Mouse (Mus musculus) C2C12 (cell line): ENCODE measurements around the gene Edf1. TPM values are rescaled to one million over a fixed set of nuclear protein-coding genes. Genes with fewer than 3 reads are reported as not detected.

Experiments used
- H3K27me3 ChIP-seq: one replicate; pipeline ENCODE4 v1.6.1; 2011; ENCODE audit not compliant: control insufficient read depth, insufficient read depth, insufficient read length
- H3K36me3 ChIP-seq: one replicate; pipeline ENCODE4 v1.6.1; 2011; ENCODE audit not compliant: control insufficient read depth, insufficient read depth
- H3K4me3 ChIP-seq: one replicate; pipeline ENCODE4 v1.5.1; 2011; ENCODE audit warnings: mild to moderate bottlenecking, control low read depth; ENCODE audit not compliant: poor library complexity, insufficient read depth, severe bottlenecking
- H3K79me2 ChIP-seq: one replicate; pipeline ENCODE4 v1.6.1; 2011; ENCODE audit not compliant: control insufficient read depth, insufficient read depth
- H3K79me3 ChIP-seq: one replicate; pipeline ENCODE4 v1.6.1; 2011; ENCODE audit warnings: low read depth, control low read depth
- H3ac ChIP-seq: one replicate; pipeline ENCODE3; 2011; ENCODE audit warnings: low read depth; ENCODE audit not compliant: control insufficient read depth, insufficient read length
- CEBPB ChIP-seq: IDR thresholded peaks from one replicate; pipeline ENCODE4 v1.6.1; 2011; ENCODE audit warnings: low read depth, mild to moderate bottlenecking, control low read depth, moderate library complexity
- CTCF ChIP-seq: IDR thresholded peaks from one replicate; pipeline ENCODE4 v1.5.1; 2011; ENCODE audit not compliant: control insufficient read depth, insufficient read depth, insufficient read length
- FOSL1 ChIP-seq: IDR thresholded peaks from one replicate; pipeline ENCODE4 v1.8.0; 2011; ENCODE audit warnings: mild to moderate bottlenecking, low read length; ENCODE audit not compliant: poor library complexity, insufficient read depth, severe bottlenecking
- MAX ChIP-seq: IDR thresholded peaks from one replicate; pipeline ENCODE4 v1.6.1; 2011; ENCODE audit warnings: mild to moderate bottlenecking, control low read depth
- MYOD1 ChIP-seq: IDR thresholded peaks from one replicate; pipeline ENCODE4 v1.6.1; 2011; ENCODE audit warnings: low read depth; ENCODE audit not compliant: control insufficient read depth, insufficient read length
- MYOG ChIP-seq: IDR thresholded peaks from one replicate; pipeline ENCODE4 v1.6.1; 2011; ENCODE audit not compliant: control insufficient read depth, insufficient read length; ENCODE audit errors: extremely low read depth
- USF1 ChIP-seq: IDR thresholded peaks from one replicate; pipeline ENCODE4 v1.6.1; 2011; ENCODE audit warnings: low read depth, mild to moderate bottlenecking, control low read depth, moderate library complexity
- polyA plus RNA-seq: library from polyadenylated mRNA; unstranded; fragments of >200 nt; fragmentation: generic; extraction: Trizol; gene quantifications from one replicate; pipeline ENCODE4 v1.2.1, GENCODE M21; 2012; ENCODE audit warnings: missing spikeins

Edf1 gene
- polyA plus RNA-seq, 1 experiment, result 340 TPM

DNA sequence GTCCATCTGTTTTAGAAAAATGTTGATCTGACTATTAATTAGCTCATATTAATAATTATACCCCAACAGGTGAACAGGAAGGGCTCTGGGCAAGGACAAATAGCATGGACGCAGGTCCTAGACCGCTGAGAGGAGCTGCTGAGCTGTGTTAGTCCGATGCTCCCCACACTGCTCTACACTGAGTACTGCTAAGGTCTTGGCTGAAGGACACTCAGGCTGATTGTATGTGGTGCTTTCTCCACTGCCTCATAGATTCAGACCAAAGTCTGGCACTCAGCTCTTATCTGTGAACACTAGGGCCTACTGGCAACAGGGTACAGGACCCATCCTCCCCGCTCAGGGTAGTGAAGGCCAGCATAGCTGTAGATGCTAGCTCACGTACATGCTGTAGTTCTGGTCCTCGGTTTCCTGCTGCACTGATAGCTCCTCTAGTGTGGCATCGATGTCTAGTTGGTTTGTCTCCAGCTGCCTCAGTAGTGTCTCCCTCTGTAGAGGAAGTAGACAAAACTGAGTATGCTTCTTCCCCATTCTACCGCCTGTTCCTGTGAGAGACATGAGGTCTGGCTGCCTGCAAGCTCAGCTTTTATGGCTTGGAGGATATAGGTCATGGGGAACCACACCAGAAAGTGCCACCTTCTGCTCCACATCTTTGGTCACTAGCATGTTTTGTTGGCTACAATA, 30.7 kb downstream of the Edf1 start:
- Histone ChIP-seq H3K4me3 (no peak overlapping the region), H3K36me3 (peaks cover 83% of the 10 kb centered on the region), H3K79me3 (no peaks in the 10 kb centered on the region), H3ac (no peak overlapping the region), H3K27me3 (no peaks in the 10 kb centered on the region), H3K79me2 (no peaks in the 10 kb centered on the region)
- TF ChIP-seq MAX (no peak), USF1 (no peak), CEBPB (no peak), FOSL1 (no peak), CTCF (no peak), MYOD1 (no peak), MYOG (no peak)

DNA sequence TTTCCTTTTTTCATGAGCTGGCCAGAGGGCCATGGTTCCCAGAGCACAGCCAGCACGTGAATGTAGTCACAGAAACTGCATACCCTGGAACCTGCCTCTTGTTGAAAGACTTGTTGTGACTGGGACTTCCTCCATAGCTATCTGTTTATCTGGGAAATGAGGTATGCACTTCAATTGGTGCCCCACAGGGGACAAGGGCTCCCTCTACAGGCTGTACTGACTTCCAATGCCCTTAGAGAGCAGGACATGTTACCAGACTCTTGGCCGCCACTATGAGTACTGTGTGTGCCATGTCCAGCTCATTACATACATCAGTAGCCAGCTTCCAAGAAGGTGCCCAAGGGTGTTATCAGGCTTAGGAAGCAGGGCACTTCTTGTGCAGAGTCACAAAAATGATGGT, 34.2 kb downstream of the Edf1 start:
- no peaks in the 10 kb centered on the region for H3K79me3 ChIP-seq
- TF ChIP-seq CTCF, result peak; percentile 14
- no peak for TF ChIP-seq MYOD1
- no peaks in the 10 kb centered on the region for H3K79me2 ChIP-seq
- H3ac ChIP-seq, result no peak overlapping the region
- no peak overlapping the region for H3K4me3 ChIP-seq
- no peaks in the 10 kb centered on the region for H3K27me3 ChIP-seq
- peaks cover 84% of the 10 kb centered on the region for H3K36me3 ChIP-seq

DNA sequence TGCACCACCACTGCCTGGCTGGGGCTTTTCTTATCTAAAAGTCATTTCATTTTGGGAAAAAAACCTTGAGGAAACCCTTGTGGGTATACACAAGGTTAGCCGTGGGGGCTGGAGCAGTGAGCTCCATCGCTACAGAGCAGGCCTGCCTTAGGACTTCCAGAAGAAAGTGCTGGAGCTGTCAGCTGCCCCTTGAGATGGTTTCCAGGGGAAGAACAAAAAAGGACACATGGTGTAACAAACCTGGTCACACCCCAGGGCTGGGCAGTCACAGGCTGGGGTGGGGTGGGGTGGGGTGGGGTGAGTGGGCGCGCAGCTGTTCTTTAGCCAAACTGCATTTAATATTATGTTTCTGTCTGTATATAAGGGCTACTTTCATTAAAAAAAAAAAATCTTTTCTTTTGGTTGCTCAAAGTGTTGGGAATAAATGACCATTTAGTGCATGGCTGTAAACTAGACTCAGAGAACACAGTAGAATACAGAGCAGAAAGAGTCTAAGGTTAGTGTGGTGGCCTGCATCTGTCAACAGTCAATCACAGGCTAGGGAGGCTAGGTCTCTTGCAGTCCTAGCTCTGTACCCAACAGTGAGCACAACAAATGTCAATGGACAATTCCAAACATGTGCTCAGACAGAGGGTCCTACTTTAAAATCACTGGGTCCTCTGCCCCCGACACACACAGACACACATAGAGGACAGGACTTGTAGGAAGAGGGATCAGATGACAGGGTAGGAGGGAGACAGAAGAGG, 39.3 kb downstream of the Edf1 start:
- Histone ChIP-seq H3ac (no peak overlapping the region), H3K79me3 (no peaks in the 10 kb centered on the region), H3K27me3 (no peaks in the 10 kb centered on the region), H3K4me3 (no peak overlapping the region), H3K36me3 (peaks cover 89% of the 10 kb centered on the region), H3K79me2 (no peaks in the 10 kb centered on the region)
- TF ChIP-seq CTCF, result no peak
- TF ChIP-seq MYOG, result no peak
- TF ChIP-seq MAX, result no peak
- no peak for TF ChIP-seq FOSL1
- TF ChIP-seq MYOD1, result no peak
- TF ChIP-seq USF1, result no peak
- TF ChIP-seq CEBPB, result no peak

DNA sequence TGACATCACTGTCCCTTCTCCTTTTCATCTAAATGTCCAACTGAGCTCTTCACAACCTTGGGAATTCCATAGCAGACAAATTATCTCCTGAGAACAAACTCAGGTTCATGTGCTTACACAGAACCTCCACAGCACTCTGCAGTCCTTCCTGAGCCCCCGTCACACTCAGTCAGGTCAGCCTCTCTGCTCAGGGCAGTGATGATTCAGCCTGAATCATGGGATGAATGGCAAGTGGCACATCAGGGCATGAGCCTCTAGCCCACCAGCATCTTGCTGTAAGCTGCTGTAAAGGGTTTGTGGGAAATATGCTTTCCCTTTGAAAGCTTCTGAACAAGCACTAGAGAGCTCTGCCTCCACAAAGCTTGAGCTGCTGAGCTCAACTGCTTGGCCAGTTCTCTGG, 41.1 kb downstream of the Edf1 start:
- Histone ChIP-seq H3K36me3 (peaks cover 86% of the 10 kb centered on the region), H3K4me3 (no peak overlapping the region), H3K79me3 (peaks cover 6% of the 10 kb centered on the region), H3K27me3 (no peaks in the 10 kb centered on the region), H3ac (no peak overlapping the region), H3K79me2 (peaks cover 15% of the 10 kb centered on the region)
- TF ChIP-seq CEBPB, result no peak

DNA sequence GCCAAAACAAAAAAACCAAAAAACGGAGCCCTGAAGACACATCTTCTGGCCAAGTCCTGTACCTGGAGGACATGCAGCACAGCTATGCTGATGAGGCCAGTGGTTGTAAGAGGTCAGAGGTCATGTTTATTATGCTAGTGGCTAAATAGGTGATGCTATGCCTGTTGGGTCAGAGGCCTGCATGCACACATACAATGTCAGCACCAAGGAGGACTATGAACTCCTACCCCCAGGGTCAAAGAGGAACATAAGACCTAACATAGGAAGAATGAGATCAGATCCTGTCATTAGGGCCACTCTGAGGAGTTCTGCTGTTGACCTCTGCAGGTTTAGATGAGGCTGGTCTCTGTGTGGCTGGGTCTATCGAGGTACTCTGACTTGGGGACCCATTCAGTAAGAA, 42.4 kb downstream of the Edf1 start:
- peaks cover 28% of the 10 kb centered on the region for H3K79me2 ChIP-seq
- H3K4me3 ChIP-seq, result no peak overlapping the region
- no peaks in the 10 kb centered on the region for H3K27me3 ChIP-seq
- H3K36me3 ChIP-seq, result peaks cover 78% of the 10 kb centered on the region
- H3K79me3 ChIP-seq, result peaks cover 15% of the 10 kb centered on the region
- H3ac ChIP-seq, result no peak overlapping the region
- no peak for TF ChIP-seq CEBPB
- no peak for TF ChIP-seq FOSL1
- TF ChIP-seq USF1, result no peak
- no peak for TF ChIP-seq MYOD1
- no peak for TF ChIP-seq CTCF

DNA sequence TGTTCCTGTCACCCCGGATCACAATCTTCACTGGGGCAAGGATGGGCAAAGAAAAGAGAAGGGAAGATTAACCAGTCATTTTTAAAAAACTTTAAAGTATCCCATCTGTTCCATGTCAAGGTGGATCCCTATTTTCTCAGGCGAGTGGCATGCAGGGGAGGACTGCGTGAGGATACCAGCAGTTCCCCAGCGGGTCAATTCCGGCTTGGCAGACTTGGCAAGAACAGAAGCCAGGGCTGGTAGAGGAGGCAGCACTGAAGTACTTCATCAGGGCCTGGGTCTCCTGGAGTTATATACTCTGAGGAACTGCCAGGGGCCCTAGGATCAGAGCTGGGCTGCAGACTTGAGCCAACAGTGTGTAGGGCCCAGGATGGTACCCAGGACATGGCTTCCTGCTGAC, 44.9 kb downstream of the Edf1 start:
- H3K79me3 ChIP-seq, result peaks cover 39% of the 10 kb centered on the region
- H3K27me3 ChIP-seq, result no peaks in the 10 kb centered on the region
- peaks cover 53% of the 10 kb centered on the region for H3K79me2 ChIP-seq
- no peak overlapping the region for H3K4me3 ChIP-seq
- H3K36me3 ChIP-seq, result peaks cover 58% of the 10 kb centered on the region
- H3ac ChIP-seq, result no peak overlapping the region
- no peak for TF ChIP-seq CEBPB
- no peak for TF ChIP-seq CTCF
- no peak for TF ChIP-seq MAX
- no peak for TF ChIP-seq USF1
- no peak for TF ChIP-seq MYOG
- TF ChIP-seq MYOD1, result no peak
- no peak for TF ChIP-seq FOSL1
